Mouse (Mus musculus): ENCODE data around the gene D3Ertd254e.

D3Ertd254e gene

GRCm38 (mm10) chr3:36210939-36211338 lies 60.1 kb downstream of the D3Ertd254e start:
- DNase-seq (ENCODE audit: extremely low spot score, low read depth, low spot score), result no peak

- DNase-seq (ENCODE audit: extremely low spot score, low read depth, low spot score), result no peak
Measured at GRCm38 (mm10) chr3:36212758-36213157, 61.9 kb downstream of the D3Ertd254e start.
